34 mouse cellular contexts compared by ENCODE assay signal in the genomic region with DNA sequence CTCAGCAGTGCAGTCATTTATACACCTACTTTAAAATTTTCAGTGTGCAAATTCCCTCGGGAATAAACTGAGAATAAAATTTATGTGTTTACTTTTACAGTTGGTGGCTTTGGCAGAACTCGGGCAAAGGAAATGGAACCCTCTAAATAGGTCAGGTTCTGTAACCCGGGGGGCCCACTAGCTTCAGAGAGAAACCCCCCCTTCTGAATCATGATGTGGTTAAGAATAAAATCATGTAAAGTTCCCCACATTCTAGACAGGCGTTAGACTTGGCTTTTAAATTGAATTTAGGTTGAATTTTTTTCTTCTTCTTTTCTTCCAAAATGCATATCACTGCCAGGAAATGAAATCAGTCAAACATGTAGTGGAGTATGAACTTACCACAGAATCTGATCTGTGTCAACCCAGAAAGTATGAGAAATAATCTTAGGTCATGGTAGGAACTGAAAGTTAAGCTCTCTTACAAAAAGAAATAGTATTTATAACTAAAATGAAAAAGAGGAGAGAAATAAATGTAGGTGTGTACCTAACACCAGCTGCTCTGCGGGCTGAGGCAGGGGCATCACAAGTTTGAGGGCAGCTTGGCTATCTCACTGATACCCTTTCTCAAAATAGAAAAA. TPM values are rescaled to one million over a fixed set of nuclear protein-coding genes. Genes with fewer than 3 reads are reported as not detected.
DNase-seq lines count a peak whose midpoint lies in the region; ATAC-seq and TF ChIP-seq lines count a peak whose summit lies in the region.
"Had no signal": no experiment of that assay in that cellular context is flagged by ENCODE, and none has a peak within 500 bp of the region (broad histone marks: within the 10 kb centered on the region; RNA-seq: fewer than 3 reads in every experiment).

No protein-coding gene starts in this region.

- no peak for TF ChIP-seq CTCF in thymus, adult 2 months (IDR thresholded peaks at IDR 0.05; ENCODE audit: borderline replicate concordance, control insufficient read depth, extremely low read depth, insufficient read depth, low read length, poor library complexity)

- no peak overlapping the region for H3K4me3 ChIP-seq in thymus, adult 2 months (ENCODE audit: control insufficient read depth, insufficient read depth, low read length)
- H3K4me3 ChIP-seq: forebrain, embryonic 12.5 days; heart, adult 2 months; heart, embryonic 13.5 days; hindbrain, embryonic 10.5 days; hindbrain, embryonic 15.5 days; intestine, embryonic 15.5 days; limb, embryonic 10.5 days; limb, embryonic 15.5 days; neural tube, embryonic 13.5 days had no signal

- 15% methylated on average over 5 of the region's 5 CpGs for WGBS in thymus, adult 2 months

- peak overlapping the region; percentile 90 for H3K27ac ChIP-seq in thymus, adult 2 months (ENCODE audit: control insufficient read depth, insufficient read depth, low read length)
- H3K27ac ChIP-seq: forebrain, embryonic 12.5 days; heart, adult 2 months; heart, embryonic 13.5 days; hindbrain, embryonic 10.5 days; hindbrain, embryonic 15.5 days; intestine, embryonic 15.5 days; kidney, postnatal 0 days; limb, embryonic 10.5 days; limb, embryonic 15.5 days; liver, embryonic 14.5 days; neural tube, embryonic 13.5 days had no signal

- H3K36me3 ChIP-seq in thymus, adult 2 months (ENCODE audit: control insufficient read depth, insufficient read depth, low read length), result no peaks in the 10 kb centered on the region
- H3K36me3 ChIP-seq: forebrain, embryonic 12.5 days; hindbrain, embryonic 15.5 days; intestine, embryonic 15.5 days had no signal

- no peaks in the 10 kb centered on the region for H3K27me3 ChIP-seq in thymus, adult 2 months (ENCODE audit: control insufficient read depth, insufficient read depth, low read length)
- H3K27me3 ChIP-seq: forebrain, embryonic 12.5 days; heart, embryonic 13.5 days; hindbrain, embryonic 15.5 days; intestine, embryonic 15.5 days; limb, embryonic 15.5 days; neural tube, embryonic 13.5 days had no signal

- ATAC-seq in CD4-positive, CD25-positive, alpha-beta regulatory T cell, adult 4 months, result peak; percentile 22
- peak; percentile 9 for ATAC-seq in inflammation-experienced regulatory T-cells, adult 6 months
- ATAC-seq in megakaryocyte progenitor cell, adult 5-6 weeks (replicated peaks; ENCODE audit: poor library complexity), result no peak
- ATAC-seq: forebrain, postnatal 0 days; intestine, embryonic 15.5 days; midbrain, embryonic 16.5 days had no signal

- no peak for DNase-seq in thymus, adult 2 months
- no peak for DNase-seq in thymus, postnatal 36 days
- no peak for DNase-seq in cerebellum, postnatal 10 days
- DNase-seq in layer of hippocampus, postnatal 36 days, result no peak
- DNase-seq: adrenal gland, postnatal 14 days; cerebellum, adult 11-12 months; cerebellum, adult 9-11 months; forebrain, postnatal 0 days; heart, adult 2 months; heart, postnatal 10 days; kidney, adult 2 months; kidney, postnatal 4 days; lung, adult 2 months; lung, postnatal 10 days; retina, postnatal 1 day; right cerebral cortex, postnatal 25 days; spleen, adult 18-20 months had no signal

- no peak for TF ChIP-seq POLR2A in thymus, adult 2 months (IDR thresholded peaks at IDR 0.05; ENCODE audit: control insufficient read depth, extremely low read depth, insufficient read depth, low read length, poor library complexity)

- peaks cover 47% of the 10 kb centered on the region for H3K4me1 ChIP-seq in thymus, adult 2 months (replicated peaks; ENCODE audit: control insufficient read depth, insufficient read depth, low read length)
- H3K4me1 ChIP-seq: forebrain, embryonic 12.5 days; hindbrain, embryonic 10.5 days; hindbrain, embryonic 15.5 days; limb, embryonic 10.5 days; neural tube, embryonic 13.5 days had no signal

RNA-seq across cellular contexts. Expression of a gene that starts 9.7 kb away (rescaled TPM):
- polyA plus RNA-seq in thymus, adult 2 months (2012; rRNA removed), result 10.1 and 10.3 TPM in 2 replicates
- 100 to 1,000 TPM; 102 to 104 TPM for polyA plus RNA-seq in CD4-positive, CD25-positive, alpha-beta regulatory T cell, adult 4 months (2017; shearing (Covaris generic))
- polyA plus RNA-seq in inflammation-experienced regulatory T-cells, adult 6 months (2017; shearing (Covaris generic)), result 100 to 1,000 TPM; 108 to 142 (median 140) TPM
- under 1 TPM; 0.77 to 0.81 TPM for total RNA-seq in layer of hippocampus, postnatal 36 days (2021)
- 4.0 and 7.1 TPM in 2 replicates for total RNA-seq in megakaryocyte progenitor cell, adult 5-6 weeks (2015)
- total RNA-seq in megakaryocyte progenitor cell, adult 5-6 weeks (2017), result 2.2 and 3.5 TPM in 2 replicates

RNA-seq across cellular contexts. Expression of a gene that starts 39.7 kb away (rescaled TPM):
- 24.8 and 32.8 TPM in 2 replicates for polyA plus RNA-seq in thymus, adult 2 months (2012; rRNA removed)
- 10 to 100 TPM; 92.7 to 95.9 TPM for polyA plus RNA-seq in CD4-positive, CD25-positive, alpha-beta regulatory T cell, adult 4 months (2017; shearing (Covaris generic))
- 10 to 100 TPM; 51.6 to 79.6 (median 77.9) TPM for polyA plus RNA-seq in inflammation-experienced regulatory T-cells, adult 6 months (2017; shearing (Covaris generic))
- total RNA-seq in layer of hippocampus, postnatal 36 days (2021), result not detected
- 0.68 and 2.1 TPM in 2 replicates for total RNA-seq in megakaryocyte progenitor cell, adult 5-6 weeks (2015)
- 0.34 and 1.9 TPM in 2 replicates for total RNA-seq in megakaryocyte progenitor cell, adult 5-6 weeks (2017)
- total RNA-seq: forebrain, postnatal 0 days; gastrocnemius, adult 8-10 months; gastrocnemius, postnatal 4 days; left cerebral cortex, postnatal 10 days had no signal
- polyA plus RNA-seq: forebrain, postnatal 0 days; heart, embryonic 13.5 days had no signal
